Mouse (Mus musculus) forebrain, embryonic 14.5 days (tissue): ENCODE measurements around the gene Hoxc6. TPM values are rescaled to one million over a fixed set of nuclear protein-coding genes. Genes with fewer than 3 reads are reported as not detected.

Experiments
- ATAC-seq: fragments of 200-750 bp; cut with Nextera tagmentation; 2 replicates; pipeline ENCODE4 v1.8.0; 2017; ENCODE audit warnings: mild to moderate bottlenecking, moderate library complexity
- DNase-seq: peaks from one replicate; pipeline ENCODE4 v3.0.0-alpha.2; 2015; ENCODE audit warnings: low spot score
- H3K27ac ChIP-seq: fragments of 300-500 bp; sonication (generic); 2 replicates; pipeline ENCODE4 v1.5.1; 2014; ENCODE audit warnings: low read depth, mild to moderate bottlenecking, control low read depth, low read length, moderate library complexity
- H3K27me3 ChIP-seq: fragments of 300-500 bp; sonication (generic); replicated peaks from 2 replicates; pipeline ENCODE4 v1.6.1; 2014; ENCODE audit warnings: low read length, control low read depth, mixed read lengths; ENCODE audit not compliant: control insufficient read depth, insufficient read depth
- H3K36me3 ChIP-seq: fragments of 300-500 bp; sonication (generic); 2 replicates; pipeline ENCODE4 v1.6.1; 2014; ENCODE audit warnings: low read length, control low read depth; ENCODE audit not compliant: control insufficient read depth, insufficient read depth
- H3K4me1 ChIP-seq: fragments of 300-500 bp; sonication (generic); 2 replicates; pipeline ENCODE4 v1.6.1; 2014; ENCODE audit warnings: antibody characterized with exemption, low read length, control low read depth; ENCODE audit not compliant: control insufficient read depth, insufficient read depth
- H3K4me2 ChIP-seq: fragments of 300-500 bp; sonication (generic); 2 replicates; pipeline ENCODE4 v1.6.1; 2014; ENCODE audit warnings: mild to moderate bottlenecking, control low read depth, low read length
- H3K4me3 ChIP-seq: fragments of 300-500 bp; sonication (generic); 2 replicates; pipeline ENCODE4 v1.5.1; 2014; ENCODE audit warnings: low read depth, low read length, control low read depth
- H3K9ac ChIP-seq: fragments of 300-500 bp; sonication (generic); 2 replicates; pipeline ENCODE4 v1.6.1; 2014; ENCODE audit warnings: mild to moderate bottlenecking, low read length, control low read depth, moderate library complexity
- H3K9me3 ChIP-seq: fragments of 300-500 bp; sonication (generic); replicated peaks from 2 replicates; pipeline ENCODE4 v1.6.1; 2016; ENCODE audit warnings: low read length, control low read depth, mixed read lengths; ENCODE audit not compliant: control insufficient read depth
- WGBS: fragments of 180-500 bp; shearing (Covaris S2); extraction: QIAGEN DNeasy Blood & Tissue Kit; methylation state at CpG from one replicate; pipeline ENCODE4 v1.1.7; 2014; 5-methylcytosine and 5-hydroxymethylcytosine counted together
- polyA plus RNA-seq: library from polyadenylated mRNA; unstranded; fragments of >200 nt; fragmentation: Nextera tagmentation; extraction: Ambion mirVana; gene quantifications from 2 replicates; pipeline ENCODE4 v1.2.1, GENCODE M21; 2014

Hoxc6 gene
- polyA plus RNA-seq, 1 experiment from 2014 or later = not detected

DNA sequence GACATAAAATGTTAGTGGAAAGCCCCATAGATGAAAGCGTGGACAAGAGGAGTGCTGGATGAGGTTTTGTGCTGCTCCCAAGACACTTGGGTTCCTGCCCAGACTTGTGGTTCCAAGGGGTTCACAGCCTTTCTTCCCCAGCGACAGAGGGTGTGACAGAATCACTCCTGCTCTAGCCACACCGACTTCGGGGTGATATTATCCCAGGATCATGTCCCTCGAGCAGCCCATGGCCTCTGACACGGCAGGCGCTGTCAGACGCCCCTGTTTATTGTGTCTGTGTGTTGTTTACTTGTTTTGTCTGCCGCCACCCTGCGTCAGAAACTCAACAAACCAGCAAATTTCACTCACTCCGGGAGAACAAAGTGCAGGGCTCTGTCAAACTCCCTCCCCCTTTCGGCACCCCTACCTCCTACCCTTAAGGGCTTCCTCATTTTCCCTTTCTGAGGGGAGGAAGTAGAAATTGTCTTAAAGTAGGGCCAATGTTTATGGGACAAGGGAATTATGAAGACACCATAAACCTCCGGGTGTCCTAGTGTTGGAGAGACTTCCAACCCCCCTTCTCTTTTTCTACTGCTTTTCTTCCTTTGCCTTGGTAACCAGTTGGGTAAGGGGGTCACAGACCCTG lies 4.9 kb downstream of the Hoxc6 start:
- no peaks in the 10 kb centered on the region for H3K36me3 ChIP-seq
- no peaks in the 10 kb centered on the region for H3K9me3 ChIP-seq
- DNase-seq = no peak
- no peak overlapping the region for H3K4me2 ChIP-seq
- peaks cover 100% of the 10 kb centered on the region for H3K27me3 ChIP-seq
- ATAC-seq = no peak
- no peak overlapping the region for H3K27ac ChIP-seq
- peaks cover 7% of the 10 kb centered on the region; the same call in 1 of the 2 replicates for H3K4me1 ChIP-seq
- WGBS = 2% methylated on average over 13 of the region's 13 CpGs
- no peak overlapping the region for H3K9ac ChIP-seq
- no peak overlapping the region for H3K4me3 ChIP-seq

DNA sequence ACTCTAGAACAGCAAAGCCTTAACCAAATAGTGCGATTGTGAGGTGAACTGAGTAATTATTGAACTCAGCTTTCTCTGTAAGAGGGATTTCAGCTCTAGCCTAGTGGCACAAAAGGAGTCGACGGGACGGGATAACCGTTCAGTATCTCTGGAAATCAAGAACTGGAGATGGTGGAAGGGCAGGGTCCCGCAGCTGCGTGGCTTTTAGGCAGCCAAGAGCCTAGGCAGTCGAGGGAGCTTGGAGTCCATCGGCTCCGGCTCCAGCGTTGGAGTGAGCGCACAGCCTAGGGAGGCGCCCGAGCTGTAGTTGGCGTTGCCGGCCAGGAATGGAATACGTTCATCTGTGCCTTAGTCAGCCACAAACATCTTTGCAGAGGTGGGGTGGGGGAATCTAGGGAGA lies 7.3 kb downstream of the Hoxc6 start:
- no peak for ATAC-seq
- DNase-seq = no peak

DNA sequence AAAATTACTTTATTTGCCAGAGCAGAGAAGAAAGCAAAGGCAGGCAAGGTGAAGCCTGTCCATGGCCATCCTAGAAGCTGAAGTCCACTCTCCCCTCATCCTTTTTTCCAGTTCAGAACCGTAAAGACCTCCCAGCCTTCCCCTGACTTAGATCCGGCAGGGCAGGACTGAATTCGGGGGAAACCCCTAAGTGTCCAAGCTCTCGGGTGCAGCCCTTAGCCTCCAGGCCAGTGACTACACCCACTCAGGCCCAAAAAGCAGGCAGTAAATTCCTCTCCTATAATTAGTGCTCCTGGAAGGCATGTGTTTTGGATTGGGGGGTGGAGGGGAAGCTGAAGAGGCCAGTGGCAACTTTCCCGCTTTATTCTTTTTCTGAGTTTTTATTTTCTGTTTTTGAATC lies 7.7 kb downstream of the Hoxc6 start:
- H3K36me3 ChIP-seq = no peaks in the 10 kb centered on the region
- peaks cover 100% of the 10 kb centered on the region for H3K27me3 ChIP-seq
- H3K4me3 ChIP-seq = no peak overlapping the region
- no peaks in the 10 kb centered on the region for H3K9me3 ChIP-seq
- 4% methylated on average over 5 of the region's 5 CpGs for WGBS
- no peak overlapping the region for H3K27ac ChIP-seq
- DNase-seq = no peak
- ATAC-seq = no peak
- H3K4me1 ChIP-seq = no peaks in the 10 kb centered on the region
- no peak overlapping the region for H3K9ac ChIP-seq
- no peak overlapping the region for H3K4me2 ChIP-seq

More for the DNA sequence above, 7.3 kb downstream of the Hoxc6 start:
- H3K9me3 ChIP-seq = no peaks in the 10 kb centered on the region
- no peak overlapping the region for H3K9ac ChIP-seq
- no peak overlapping the region for H3K4me2 ChIP-seq
- 1% methylated on average over 17 of the region's 17 CpGs for WGBS
- H3K36me3 ChIP-seq = no peaks in the 10 kb centered on the region
- H3K4me1 ChIP-seq = no peaks in the 10 kb centered on the region
- no peak overlapping the region for H3K4me3 ChIP-seq
- no peak overlapping the region for H3K27ac ChIP-seq
- peaks cover 100% of the 10 kb centered on the region for H3K27me3 ChIP-seq

DNA sequence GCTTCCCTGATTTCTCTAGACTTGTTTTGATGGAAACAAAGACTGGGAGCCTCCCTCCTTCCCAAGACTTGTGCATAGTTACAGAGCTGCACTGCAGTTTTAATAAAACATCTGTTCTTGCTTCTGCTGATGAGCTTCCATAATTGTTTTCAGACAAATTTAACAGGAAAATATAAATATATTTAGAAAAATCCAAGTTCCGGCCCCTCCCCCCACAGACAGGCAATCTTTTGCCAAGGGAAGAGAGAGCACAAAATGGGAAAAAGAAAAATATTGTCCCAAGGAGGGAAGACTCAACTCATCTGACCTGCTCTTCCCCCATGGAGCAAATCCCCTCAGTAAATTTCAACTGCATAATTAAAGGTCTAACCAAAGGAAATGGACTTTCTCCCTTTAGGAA lies 8.3 kb downstream of the Hoxc6 start:
- H3K4me1 ChIP-seq = no peaks in the 10 kb centered on the region
- WGBS = 17% methylated on average over 1 of the region's 1 CpGs
- H3K9ac ChIP-seq = no peak overlapping the region
- H3K27me3 ChIP-seq = peaks cover 100% of the 10 kb centered on the region
- ATAC-seq = no peak
- no peak overlapping the region for H3K4me2 ChIP-seq
- H3K9me3 ChIP-seq = no peaks in the 10 kb centered on the region
- no peak overlapping the region for H3K27ac ChIP-seq
- no peak overlapping the region for H3K4me3 ChIP-seq
- H3K36me3 ChIP-seq = no peaks in the 10 kb centered on the region
- no peak for DNase-seq

DNA sequence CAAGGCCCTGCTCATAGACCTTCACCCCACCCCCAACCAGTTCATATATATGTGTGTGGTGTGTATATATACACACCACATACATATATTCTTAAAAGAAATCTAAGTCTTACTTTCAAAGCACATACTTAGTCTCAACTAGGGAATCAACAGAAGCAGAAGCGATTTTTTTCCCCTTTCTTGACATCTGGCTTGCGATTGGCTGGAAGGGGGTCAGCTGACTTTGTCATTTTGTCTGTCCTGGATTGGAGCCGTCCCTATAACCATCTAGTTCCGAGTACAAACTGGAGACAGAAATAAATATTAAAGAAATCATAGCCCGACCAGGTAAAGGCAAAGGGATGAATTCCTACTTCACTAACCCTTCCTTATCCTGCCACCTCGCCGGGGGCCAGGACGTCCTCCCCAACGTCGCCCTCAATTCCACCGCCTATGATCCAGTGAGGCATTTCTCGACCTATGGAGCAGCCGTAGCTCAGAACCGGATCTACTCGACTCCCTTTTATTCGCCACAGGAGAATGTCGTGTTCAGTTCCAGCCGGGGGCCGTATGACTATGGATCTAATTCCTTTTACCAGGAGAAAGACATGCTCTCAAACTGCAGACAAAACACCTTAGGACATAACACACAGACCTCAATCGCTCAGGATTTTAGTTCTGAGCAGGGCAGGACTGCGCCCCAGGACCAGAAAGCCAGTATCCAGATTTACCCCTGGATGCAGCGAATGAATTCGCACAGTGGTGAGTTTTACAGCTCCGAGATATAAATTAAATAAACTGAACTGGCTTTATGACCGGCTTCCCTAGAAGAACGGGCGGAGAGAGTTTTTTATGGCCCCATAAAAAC lies 11.4 kb downstream of the Hoxc6 start:
- Histone ChIP-seq H3K36me3 (no peaks in the 10 kb centered on the region), H3K9ac (no peak overlapping the region), H3K4me1 (no peaks in the 10 kb centered on the region), H3K4me3 (no peak overlapping the region), H3K27ac (no peak overlapping the region), H3K4me2 (no peak overlapping the region), H3K9me3 (no peaks in the 10 kb centered on the region), H3K27me3 (peaks cover 96% of the 10 kb centered on the region)
- under 1% methylated on average over 27 of the region's 27 CpGs for WGBS
- no peak for DNase-seq
- no peak for ATAC-seq

DNA sequence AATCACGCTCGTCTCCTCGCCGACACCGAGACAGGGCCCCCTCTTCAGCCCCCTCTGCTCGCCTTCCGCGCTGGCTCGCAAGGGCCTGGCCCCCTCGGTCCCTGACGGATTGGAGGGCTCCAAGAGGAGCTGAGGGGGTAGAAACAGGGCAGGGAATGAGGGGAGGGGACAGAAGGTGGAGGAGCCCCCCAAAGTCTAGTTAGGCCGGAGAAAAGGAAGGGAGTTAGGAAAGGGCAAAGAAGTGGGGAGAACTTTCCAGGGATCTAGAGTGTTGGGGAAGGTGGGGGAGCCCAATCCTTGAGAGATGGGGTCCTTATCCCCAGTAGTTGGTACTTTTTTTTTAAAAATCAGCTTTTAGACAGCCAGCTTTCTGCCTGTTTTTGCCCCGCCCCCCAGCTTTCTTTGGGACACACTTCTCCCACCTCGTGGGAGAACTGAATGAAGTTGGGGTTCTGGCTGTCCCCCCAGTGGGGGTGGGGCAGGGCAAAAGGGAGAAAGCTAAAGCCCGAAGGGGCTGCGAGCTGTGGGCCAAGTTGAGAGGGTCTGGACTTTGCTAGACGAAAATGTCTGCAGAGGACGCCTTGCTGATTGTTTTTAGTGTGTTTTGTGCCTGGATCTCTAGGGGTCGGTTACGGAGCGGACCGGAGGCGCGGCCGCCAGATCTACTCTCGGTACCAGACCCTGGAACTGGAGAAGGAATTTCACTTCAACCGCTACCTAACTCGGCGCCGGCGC lies 12.2 kb downstream of the Hoxc6 start:
- H3K27me3 ChIP-seq = peaks cover 96% of the 10 kb centered on the region
- no peak overlapping the region for H3K27ac ChIP-seq
- H3K36me3 ChIP-seq = no peaks in the 10 kb centered on the region
- no peak overlapping the region for H3K4me2 ChIP-seq
- no peak overlapping the region for H3K4me3 ChIP-seq
- H3K9ac ChIP-seq = no peak overlapping the region
- H3K9me3 ChIP-seq = no peaks in the 10 kb centered on the region
- WGBS = under 1% methylated on average over 31 of the region's 31 CpGs
- no peaks in the 10 kb centered on the region for H3K4me1 ChIP-seq
- DNase-seq (no peak), ATAC-seq (no peak)

DNA sequence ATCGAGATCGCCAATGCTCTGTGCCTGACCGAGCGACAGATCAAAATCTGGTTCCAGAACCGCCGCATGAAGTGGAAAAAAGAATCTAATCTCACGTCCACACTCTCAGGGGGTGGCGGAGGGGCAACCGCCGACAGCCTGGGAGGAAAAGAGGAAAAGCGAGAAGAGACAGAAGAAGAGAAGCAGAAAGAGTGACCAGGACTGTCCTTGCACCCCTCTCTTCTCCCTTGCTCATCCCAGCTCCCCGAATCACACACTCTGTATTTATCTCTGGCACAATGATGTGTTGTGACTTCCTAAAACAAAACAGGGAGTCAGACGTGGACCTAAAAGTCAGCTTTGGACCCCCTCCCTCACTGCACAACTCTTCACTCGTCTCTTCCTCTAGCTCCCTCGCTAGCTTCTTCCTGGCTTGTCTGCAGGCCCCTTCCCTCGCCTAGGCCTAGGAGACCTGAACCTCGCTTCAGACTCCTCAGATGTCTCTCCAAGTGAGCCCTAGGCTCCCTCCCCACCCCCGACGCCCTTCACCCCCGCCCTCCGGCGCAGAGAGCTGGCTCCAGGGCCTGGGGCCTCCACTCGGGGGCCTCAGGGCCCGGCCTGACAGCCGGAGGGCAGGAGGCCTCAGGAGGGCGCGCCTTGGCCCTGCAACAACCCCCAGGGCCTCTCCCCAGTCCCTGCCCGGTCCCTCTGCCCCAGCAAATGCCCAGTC lies 12.9 kb downstream of the Hoxc6 start:
- Histone ChIP-seq H3K27me3 (peaks cover 96% of the 10 kb centered on the region), H3K9ac (no peak overlapping the region), H3K9me3 (no peaks in the 10 kb centered on the region), H3K36me3 (no peaks in the 10 kb centered on the region), H3K4me3 (no peak overlapping the region), H3K27ac (no peak overlapping the region), H3K4me2 (no peak overlapping the region), H3K4me1 (no peaks in the 10 kb centered on the region)
- no peak for ATAC-seq
- under 1% methylated on average over 27 of the region's 28 CpGs for WGBS
- no peak for DNase-seq

DNA sequence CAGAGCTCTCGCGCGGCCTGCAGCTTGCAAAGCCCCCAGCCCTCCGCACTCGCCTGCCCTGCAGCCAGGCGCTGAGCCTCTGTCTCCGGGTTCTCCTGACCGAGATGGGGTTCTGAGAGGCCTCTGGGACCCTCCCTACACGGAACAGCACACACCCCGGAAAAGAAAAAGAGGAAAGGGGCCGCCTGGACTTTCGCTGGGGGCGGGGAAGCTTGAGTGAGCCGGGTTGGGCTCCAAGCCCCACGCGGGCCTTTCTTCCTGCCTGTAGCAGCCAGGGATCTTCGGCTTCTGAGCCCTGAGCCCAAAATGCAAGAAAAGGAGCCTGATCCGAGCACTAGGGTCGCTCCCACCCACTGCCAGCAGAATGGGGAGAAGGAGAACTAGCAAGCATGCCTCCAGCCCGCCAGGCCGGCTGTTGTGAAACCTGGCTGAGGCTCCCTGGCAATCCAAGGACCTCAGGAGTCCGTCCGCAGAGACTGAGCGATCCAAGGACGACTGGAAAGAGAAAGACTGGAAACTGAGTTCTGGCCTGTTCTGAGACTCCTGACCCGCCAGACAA lies 13.9 kb downstream of the Hoxc6 start:
- H3K4me2 ChIP-seq = no peak overlapping the region
- H3K27me3 ChIP-seq = peaks cover 96% of the 10 kb centered on the region
- no peaks in the 10 kb centered on the region for H3K36me3 ChIP-seq
- H3K4me3 ChIP-seq = no peak overlapping the region
- no peak overlapping the region for H3K9ac ChIP-seq
- H3K27ac ChIP-seq = no peak overlapping the region
- WGBS = under 1% methylated on average over 26 of the region's 26 CpGs
- H3K4me1 ChIP-seq = no peaks in the 10 kb centered on the region
- no peak for DNase-seq
- no peaks in the 10 kb centered on the region for H3K9me3 ChIP-seq
- no peak for ATAC-seq
